ENCODE assay signal across 9 mouse cellular contexts in genomic region chr8:86578076-86578475, GRCm38 (mm10). TPM values are rescaled to one million over a fixed set of nuclear protein-coding genes. Genes with fewer than 3 reads are reported as not detected.
DNase-seq lines count a peak whose midpoint lies in the region; ATAC-seq and TF ChIP-seq lines count a peak whose summit lies in the region.
"Had no signal": no experiment of that assay in that cellular context is flagged by ENCODE, and none has a peak within 500 bp of the region (broad histone marks: within the 10 kb centered on the region; RNA-seq: fewer than 3 reads in every experiment).

No protein-coding gene starts in this region.

- H3K9ac ChIP-seq in heart, postnatal 0 days (replicated peaks; ENCODE audit: low read depth, low read length), result no peak overlapping the region
- H3K9ac ChIP-seq: limb, embryonic 12.5 days had no signal

- H3K27ac ChIP-seq in heart, postnatal 0 days (ENCODE audit: low read depth), result no peak overlapping the region
- H3K27ac ChIP-seq: limb, embryonic 12.5 days had no signal

- H3K9me3 ChIP-seq in heart, postnatal 0 days (replicated peaks; ENCODE audit: control insufficient read depth, low read length), result no peaks in the 10 kb centered on the region
- H3K9me3 ChIP-seq: limb, embryonic 12.5 days had no signal

- ATAC-seq in heart, postnatal 0 days (ENCODE audit: insufficient read depth, low read depth), result no peak

- H3K4me1 ChIP-seq in heart, postnatal 0 days (ENCODE audit: control insufficient read depth, insufficient read depth), result 0 out of 2 replicates have a peak, but pooled peaks cover 8% of the 10 kb centered on the region

- no peak overlapping the region for H3K4me2 ChIP-seq in heart, postnatal 0 days (ENCODE audit: low read depth, low read length)
- H3K4me2 ChIP-seq: limb, embryonic 12.5 days had no signal

- peak; percentile 42 for DNase-seq in adrenal gland, adult 2 months
- DNase-seq in adrenal gland, postnatal 4 days (ENCODE audit: low spot score in 2 of 2), result no peak
- DNase-seq in 3134 (ENCODE audit: extremely low read depth, insufficient read length, low spot score), result peak; percentile 56
- peak; percentile 92 for DNase-seq in cerebellum, postnatal 36 days
- DNase-seq in heart, postnatal 0 days (ENCODE audit: low spot score), result peak; percentile 21
- peak; percentile 64 to 69 for DNase-seq in left cerebral cortex, adult 18-20 months (ENCODE audit: low spot score in 2 of 2)
- peak; percentile 66 for DNase-seq in right cerebral cortex, postnatal 4 days
- no peak for DNase-seq in testis, postnatal 14 days (ENCODE audit: low spot score)

- TF ChIP-seq CTCF in heart, postnatal 0 days (IDR thresholded peaks at IDR 0.05; ENCODE audit: low read depth), result no peak

- WGBS in heart, postnatal 0 days, result 15% methylated on average over 9 of the region's 9 CpGs

- TF ChIP-seq EP300 in heart, postnatal 0 days (IDR thresholded peaks at IDR 0.05; ENCODE audit: low read depth), result no peak

- H3K27me3 ChIP-seq in heart, postnatal 0 days (ENCODE audit: control insufficient read depth, insufficient read depth, low read length), result no peaks in the 10 kb centered on the region
- H3K27me3 ChIP-seq: limb, embryonic 12.5 days had no signal

- H3K4me3 ChIP-seq in heart, postnatal 0 days (ENCODE audit: low read depth, low read length), result no peak overlapping the region
- H3K4me3 ChIP-seq: limb, embryonic 12.5 days had no signal

- H3K36me3 ChIP-seq in heart, postnatal 0 days (replicated peaks; ENCODE audit: control insufficient read depth, insufficient read depth, low read length), result no peaks in the 10 kb centered on the region
- H3K36me3 ChIP-seq: limb, embryonic 12.5 days had no signal

RNA-seq across cellular contexts. Expression of gene Abcc12, which starts 2.4 kb away (rescaled TPM):
- not detected for total RNA-seq in adrenal gland, adult 2 months (2021)
- 0.03 and 0.04 TPM in 2 replicates for polyA plus RNA-seq in adrenal gland, adult 2 months (2012; rRNA removed)
- total RNA-seq in adrenal gland, postnatal 4 days (2021), result under 1 TPM; 0.17 to 0.23 TPM
- not detected in 2 replicates for total RNA-seq in heart, postnatal 0 days (2014; rRNA removed; ENCODE audit: low replicate concordance)
- not detected in 2 replicates for polyA plus RNA-seq in heart, postnatal 0 days (2015; fragmentation: Nextera tagmentation; extraction: Ambion mirVana)
- total RNA-seq in left cerebral cortex, adult 18-20 months (2021), result under 1 TPM; 0.28 to 0.65 TPM

RNA-seq across cellular contexts. Expression of gene Lonp2, which starts 45.8 kb away (rescaled TPM):
- 100 to 1,000 TPM; 116 to 150 TPM for total RNA-seq in adrenal gland, adult 2 months (2021)
- 245 and 253 TPM in 2 replicates for polyA plus RNA-seq in adrenal gland, adult 2 months (2012; rRNA removed)
- total RNA-seq in adrenal gland, postnatal 4 days (2021), result 10 to 100 TPM; 82.2 to 82.3 TPM
- total RNA-seq in heart, postnatal 0 days (2014; rRNA removed; ENCODE audit: low replicate concordance), result 49.9 and 63.0 TPM in 2 replicates
- 60.1 and 60.4 TPM in 2 replicates for polyA plus RNA-seq in heart, postnatal 0 days (2015; fragmentation: Nextera tagmentation; extraction: Ambion mirVana)
- 10 to 100 TPM; 76.2 to 80.4 TPM for total RNA-seq in left cerebral cortex, adult 18-20 months (2021)

Comparison
In these comparisons a context has a peak if more than half of its experiments do, and no peak if none do; other contexts are left out.
1. DNase-seq: peak in adrenal gland, adult 2 months (single experiment), 3134 (single experiment), cerebellum, postnatal 36 days (2 of 2), heart, postnatal 0 days (single experiment), left cerebral cortex, adult 18-20 months (2 of 2) and right cerebral cortex, postnatal 4 days (single experiment); none in adrenal gland, postnatal 4 days (0 of 2) and testis, postnatal 14 days (single experiment).